Mouse (Mus musculus): ENCODE measurements at regions not wholly inside any gene's neighbourhood (a gene's known extent, or its start where the extent isn't known, plus 50 kb on each side); places are given as distances from the start of the nearest gene placed in this dataset.
A peak's percentile ranks its signal among the peaks of the same experiment; 100 is the strongest.

GRCm38 (mm10) chr2:84266883-84267554 lies 158.2 kb downstream of the Calcrl start:
- H3K9ac ChIP-seq (ENCODE audit: control insufficient read depth, low read depth, low read length, poor library complexity, severe bottlenecking) = no peak overlapping the region
- H3K27me3 ChIP-seq (ENCODE audit: control insufficient read depth in 1 of 2, insufficient read depth in 2 of 2, low read length in 2 of 2) = no peaks in the 10 kb centered on the region
- no peaks in the 10 kb centered on the region for H3K79me2 ChIP-seq (ENCODE audit: control insufficient read depth, insufficient read depth, low read length, poor library complexity)
- H3K4me3 ChIP-seq (ENCODE audit: control insufficient read depth in 1 of 2, insufficient read depth in 1 of 2, low read depth in 2 of 2, low read length in 2 of 2) = no peak overlapping the region
- H3K36me3 ChIP-seq (ENCODE audit: control insufficient read depth in 1 of 2, insufficient read depth in 2 of 2, low read length in 2 of 2) = no peaks in the 10 kb centered on the region
- TF ChIP-seq CHD2 (IDR thresholded peaks at IDR 0.05; ENCODE audit: low read length) (no peak), ZC3H11A (IDR thresholded peaks at IDR 0.05; ENCODE audit: low read depth, low read length) (no peak), USF1 (IDR thresholded peaks at IDR 0.05; ENCODE audit: low read depth, low read length) (no peak), E2F4 (IDR thresholded peaks at IDR 0.05; ENCODE audit: borderline replicate concordance, low read depth, low read length) (no peak), MXI1 (IDR thresholded peaks at IDR 0.05; ENCODE audit: low read depth, low read length) (no peak), JUND (IDR thresholded peaks at IDR 0.05; ENCODE audit: low read depth, low read length) (no peak), POLR2AphosphoS2 (IDR thresholded peaks at IDR 0.05; ENCODE audit: low read length) (no peak), TBP (IDR thresholded peaks at IDR 0.05; ENCODE audit: low read depth, low read length) (no peak), POLR2AphosphoS5 (IDR thresholded peaks at IDR 0.05; ENCODE audit: borderline replicate concordance, low read depth, low read length) (no peak), RCOR1 (IDR thresholded peaks at IDR 0.05; ENCODE audit: low read depth, low read length) (no peak), HCFC1 (IDR thresholded peaks at IDR 0.05; ENCODE audit: low read depth, low read length) (no peak)
- peak; percentile 9 for DNase-seq (ENCODE audit: low read depth, low spot score)
- no peaks in the 10 kb centered on the region for H3K9me3 ChIP-seq (replicated peaks; ENCODE audit: insufficient read depth, low read length)
- H3K4me1 ChIP-seq (ENCODE audit: control insufficient read depth in 1 of 2, insufficient read depth in 2 of 2, low read length in 2 of 2) = no peaks in the 10 kb centered on the region
- H3K27ac ChIP-seq (ENCODE audit: control insufficient read depth, low read depth, low read length) = no peak overlapping the region

GRCm38 (mm10) chr2:84274038-84274724 lies 151.0 kb downstream of the Calcrl start:
- H3K79me2 ChIP-seq (ENCODE audit: control insufficient read depth, insufficient read depth, low read length, poor library complexity) = no peaks in the 10 kb centered on the region
- H3K36me3 ChIP-seq (ENCODE audit: control insufficient read depth in 1 of 2, insufficient read depth in 2 of 2, low read length in 2 of 2) = no peaks in the 10 kb centered on the region
- H3K9me3 ChIP-seq (replicated peaks; ENCODE audit: insufficient read depth, low read length) = no peaks in the 10 kb centered on the region
- no peaks in the 10 kb centered on the region for H3K27me3 ChIP-seq (ENCODE audit: control insufficient read depth in 1 of 2, insufficient read depth in 2 of 2, low read length in 2 of 2)
- H3K4me1 ChIP-seq (ENCODE audit: control insufficient read depth in 1 of 2, insufficient read depth in 2 of 2, low read length in 2 of 2) = no peaks in the 10 kb centered on the region
- no peak overlapping the region for H3K9ac ChIP-seq (ENCODE audit: control insufficient read depth, low read depth, low read length, poor library complexity, severe bottlenecking)
- no peak for TF ChIP-seq EP300 (IDR thresholded peaks at IDR 0.05; ENCODE audit: low read depth in 1 of 2, low read length in 2 of 2)
- no peak for DNase-seq (ENCODE audit: low read depth, low spot score)
- H3K4me3 ChIP-seq (ENCODE audit: control insufficient read depth in 1 of 2, insufficient read depth in 1 of 2, low read depth in 2 of 2, low read length in 2 of 2) = no peak overlapping the region
- no peak overlapping the region for H3K27ac ChIP-seq (ENCODE audit: control insufficient read depth, low read depth, low read length)

GRCm38 (mm10) chr2:84277181-84277580 lies 148.0 kb downstream of the Calcrl start:
- H3K79me2 ChIP-seq (ENCODE audit: control insufficient read depth, insufficient read depth, low read length, poor library complexity) = no peaks in the 10 kb centered on the region
- H3K9ac ChIP-seq (ENCODE audit: control insufficient read depth, low read depth, low read length, poor library complexity, severe bottlenecking) = no peak overlapping the region
- H3K27me3 ChIP-seq (ENCODE audit: control insufficient read depth in 1 of 2, insufficient read depth in 2 of 2, low read length in 2 of 2) = no peaks in the 10 kb centered on the region
- no peak for DNase-seq (ENCODE audit: low read depth, low spot score)
- TF ChIP-seq POLR2AphosphoS5 (IDR thresholded peaks at IDR 0.05; ENCODE audit: borderline replicate concordance, low read depth, low read length) = no peak
- no peak for TF ChIP-seq MYC (IDR thresholded peaks at IDR 0.05; ENCODE audit: low read depth, low read length)
- no peak for TF ChIP-seq MAZ (IDR thresholded peaks at IDR 0.05; ENCODE audit: low read depth, low read length)
- no peak for TF ChIP-seq MXI1 (IDR thresholded peaks at IDR 0.05; ENCODE audit: low read depth, low read length)
- TF ChIP-seq MAX (IDR thresholded peaks at IDR 0.05; ENCODE audit: low read length) = no peak
- no peak for TF ChIP-seq SMC3 (IDR thresholded peaks at IDR 0.05; ENCODE audit: low read depth, low read length)
- TF ChIP-seq ZNF384 (IDR thresholded peaks at IDR 0.05; ENCODE audit: low read depth, low read length) = no peak
- TF ChIP-seq MEF2A (IDR thresholded peaks at IDR 0.05; ENCODE audit: extremely low read depth, insufficient replicate concordance, low read depth, low read length, poor library complexity, severe bottlenecking) = no peak
- no peak for TF ChIP-seq POLR2A (IDR thresholded peaks at IDR 0.05; ENCODE audit: control insufficient read depth in 1 of 2, insufficient read depth in 1 of 2, low read depth in 1 of 2, low read length in 2 of 2, poor library complexity in 1 of 2)
- no peak for TF ChIP-seq TCF12 (IDR thresholded peaks at IDR 0.05; ENCODE audit: low read depth, low read length)
- no peak for TF ChIP-seq ETS1 (IDR thresholded peaks at IDR 0.05; ENCODE audit: low read depth, low read length)
- TF ChIP-seq TBP (IDR thresholded peaks at IDR 0.05; ENCODE audit: low read depth, low read length) = no peak
- no peak for TF ChIP-seq ELF1 (IDR thresholded peaks at IDR 0.05; ENCODE audit: low read depth, low read length)
- no peaks in the 10 kb centered on the region for H3K9me3 ChIP-seq (replicated peaks; ENCODE audit: insufficient read depth, low read length)
- H3K4me1 ChIP-seq (ENCODE audit: control insufficient read depth in 1 of 2, insufficient read depth in 2 of 2, low read length in 2 of 2) = no peaks in the 10 kb centered on the region
- H3K27ac ChIP-seq (ENCODE audit: control insufficient read depth, low read depth, low read length) = no peak overlapping the region
- H3K36me3 ChIP-seq (ENCODE audit: control insufficient read depth in 1 of 2, insufficient read depth in 2 of 2, low read length in 2 of 2) = no peaks in the 10 kb centered on the region
- no peak overlapping the region for H3K4me3 ChIP-seq (ENCODE audit: control insufficient read depth in 1 of 2, insufficient read depth in 1 of 2, low read depth in 2 of 2, low read length in 2 of 2)

All from MEL (cell line).